Mouse (Mus musculus): ENCODE measurements around the gene Mad1l1. TPM values are rescaled to one million over a fixed set of nuclear protein-coding genes. Genes with fewer than 3 reads are reported as not detected.

Mad1l1 gene
- total RNA-seq, 1 experiment from 2014 or later, result 23.1 TPM

GRCm38 (mm10) chr5:140053626-140054025 lies 267.7 kb downstream of the Mad1l1 start:
- no peak for DNase-seq

GRCm38 (mm10) chr5:140052405-140052804 lies 268.9 kb downstream of the Mad1l1 start:
- no peak for DNase-seq

DNA sequence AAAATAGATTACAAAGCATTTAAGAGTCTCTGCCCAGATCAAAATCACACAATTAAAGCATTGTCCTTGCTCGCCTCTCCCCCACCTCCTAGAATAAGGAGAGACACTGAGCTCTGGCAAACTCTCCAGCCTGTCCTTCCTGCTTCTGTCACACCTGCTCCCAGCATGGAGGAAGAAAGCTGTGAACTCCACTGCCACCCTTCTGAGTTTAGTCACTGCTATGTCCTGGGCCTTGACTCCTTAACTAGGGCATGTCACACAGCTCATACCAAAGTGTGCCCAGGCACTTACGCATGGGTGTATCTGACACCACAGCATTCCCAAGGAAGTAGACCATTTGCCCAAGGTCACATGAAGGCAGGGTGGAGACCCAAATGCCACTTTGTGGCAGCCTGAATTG lies 275.9 kb downstream of the Mad1l1 start:
- DNase-seq, result no peak

- DNase-seq, result no peak
Measured at GRCm38 (mm10) chr5:140043002-140043401, 278.4 kb downstream of the Mad1l1 start.

DNA sequence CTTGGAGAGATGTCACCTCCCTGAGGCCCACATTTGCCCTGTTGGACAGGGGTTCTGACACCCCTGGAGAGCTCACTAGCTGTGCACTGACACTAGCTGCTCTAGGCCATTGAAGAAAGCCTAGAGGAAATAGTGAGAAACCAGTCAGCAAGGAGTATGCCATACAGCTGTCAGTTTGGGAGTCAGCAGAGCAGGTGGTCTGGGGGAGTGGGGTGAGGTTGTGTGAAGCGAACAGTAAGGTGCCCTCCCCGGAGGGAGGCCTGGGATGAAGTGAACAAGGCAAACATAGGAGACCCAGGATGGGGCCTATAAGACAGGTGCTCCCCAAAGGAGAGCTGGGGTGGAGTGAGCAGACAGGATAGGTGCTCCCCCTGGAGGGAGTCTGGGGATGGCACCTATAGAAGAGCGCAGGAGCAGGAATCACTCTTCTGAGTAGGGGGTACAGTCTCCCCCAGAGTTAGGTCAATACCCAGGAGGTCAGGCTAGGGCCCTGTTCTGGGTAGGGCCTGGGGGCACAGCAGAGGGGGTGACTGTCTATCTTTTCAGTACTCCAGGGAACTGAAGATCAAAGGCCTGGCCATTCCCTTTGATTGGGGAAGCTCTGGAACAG lies 279.2 kb downstream of the Mad1l1 start:
- no peak for DNase-seq

- no peak for DNase-seq
Measured at GRCm38 (mm10) chr5:140041055-140041454, 280.3 kb downstream of the Mad1l1 start.

DNA sequence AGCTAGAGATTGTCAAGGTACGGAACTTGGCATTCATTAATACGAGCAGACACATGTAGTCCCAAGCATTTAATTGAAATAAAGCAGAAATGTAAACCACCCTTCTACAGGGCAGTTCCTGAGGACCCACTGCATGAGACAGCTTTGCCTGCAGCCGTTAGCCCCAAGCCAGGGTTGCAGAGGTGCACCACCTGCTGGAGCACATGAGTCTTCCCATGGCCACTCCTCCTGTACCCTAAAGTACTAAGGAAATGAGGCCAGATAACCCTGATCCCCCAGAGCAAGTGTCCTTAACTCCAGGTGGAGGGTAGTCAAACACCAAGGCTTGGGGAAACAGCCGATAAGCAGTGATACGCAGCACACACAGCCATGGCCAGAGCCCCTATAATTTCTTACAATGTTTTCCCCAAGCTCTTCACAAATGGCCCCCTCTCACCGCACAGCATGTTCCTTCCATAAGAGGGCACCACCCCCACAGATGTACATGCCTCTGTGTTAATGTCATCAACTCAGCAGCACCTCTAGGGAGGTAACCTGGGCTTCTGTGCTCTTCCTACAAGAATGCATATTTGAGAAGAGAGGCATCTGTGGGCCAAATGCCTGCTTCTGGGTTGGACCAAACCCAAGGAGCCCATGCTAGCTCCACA lies 283.6 kb downstream of the Mad1l1 start:
- DNase-seq, result no peak

DNA sequence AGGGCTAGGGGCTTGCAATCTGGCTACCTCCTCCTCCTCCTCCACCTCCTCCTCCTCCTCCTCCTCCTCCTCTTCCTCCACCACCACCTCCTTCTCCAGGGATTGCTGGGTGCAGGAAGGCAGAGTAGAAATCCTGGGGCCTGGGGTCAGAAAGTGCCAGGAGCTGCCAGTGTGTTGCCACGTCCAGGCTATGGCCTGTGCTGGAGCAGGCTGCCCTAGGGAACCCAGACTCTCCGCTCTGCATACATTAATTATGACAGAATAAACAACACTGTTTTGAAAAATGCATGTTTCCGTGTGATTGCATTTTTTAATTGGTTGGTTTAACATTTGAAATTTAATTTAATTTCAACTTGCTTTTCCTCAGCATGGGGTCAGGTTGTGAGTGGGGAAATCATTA lies 285.7 kb downstream of the Mad1l1 start:
- DNase-seq, result no peak

DNA sequence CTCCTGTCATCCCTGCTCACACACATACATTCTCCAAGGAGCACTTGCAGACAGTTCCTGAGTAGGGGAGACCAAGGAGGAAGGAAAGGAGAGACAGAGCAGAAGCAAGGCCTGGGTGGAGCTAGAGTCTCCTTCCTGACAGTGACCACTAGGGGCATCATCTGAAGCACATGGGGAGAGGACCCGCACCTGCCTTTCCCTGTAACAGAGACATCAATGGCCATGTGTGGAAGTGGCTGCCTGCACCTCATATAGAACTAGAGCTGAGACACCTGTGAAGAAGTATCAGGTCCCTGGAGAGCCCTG lies 286.4 kb downstream of the Mad1l1 start:
- DNase-seq, result no peak

- DNase-seq, result no peak
Measured at GRCm38 (mm10) chr5:140034300-140035024, 286.9 kb downstream of the Mad1l1 start.

DNA sequence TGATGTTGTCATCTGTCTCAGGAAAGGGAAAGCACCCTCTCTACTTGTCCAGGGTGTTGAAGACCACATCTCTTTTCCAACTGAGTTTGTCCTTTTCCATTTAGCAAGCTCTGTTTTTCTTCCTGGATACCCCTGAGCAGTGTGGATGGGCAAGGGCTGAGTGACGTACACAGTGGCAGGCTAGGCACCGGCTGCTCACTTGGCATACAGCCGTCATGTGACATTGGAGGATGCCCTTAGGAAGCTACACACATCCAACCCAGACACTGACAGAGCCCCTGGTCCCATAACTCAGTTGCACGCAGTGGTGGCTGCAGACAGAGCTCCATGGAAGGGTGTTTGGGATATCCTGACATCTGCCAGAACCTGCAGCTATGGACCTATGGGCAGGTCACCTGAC lies 295.0 kb downstream of the Mad1l1 start:
- no peak for DNase-seq

- peak; percentile 59 for DNase-seq
Measured at GRCm38 (mm10) chr5:140025301-140025700, 296.1 kb downstream of the Mad1l1 start.

- DNase-seq, result peak; percentile 73
Measured at GRCm38 (mm10) chr5:140023941-140024500, 297.3 kb downstream of the Mad1l1 start.

DNA sequence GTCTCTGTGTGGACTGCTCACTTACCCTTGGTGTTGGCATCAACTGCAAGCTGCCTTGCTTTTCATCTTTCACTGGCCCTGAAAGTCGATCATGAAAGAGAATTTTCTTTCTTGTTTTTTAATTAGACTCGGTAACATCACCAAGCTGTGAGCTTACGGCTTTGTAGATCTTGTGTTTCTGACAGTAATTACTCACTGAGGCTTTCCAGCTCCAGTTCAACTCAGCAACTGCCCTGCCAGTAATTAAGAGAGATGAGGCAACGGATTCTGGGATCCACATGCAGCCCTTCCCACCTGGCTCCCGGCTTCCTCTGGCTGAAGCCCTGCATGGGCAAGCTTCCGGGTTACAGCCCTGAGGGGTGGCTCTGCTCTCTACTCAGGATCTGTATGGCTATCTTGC lies 298.5 kb downstream of the Mad1l1 start:
- no peak for DNase-seq

GRCm38 (mm10) chr5:140021755-140022154 lies 299.6 kb downstream of the Mad1l1 start:
- DNase-seq, result no peak

DNA sequence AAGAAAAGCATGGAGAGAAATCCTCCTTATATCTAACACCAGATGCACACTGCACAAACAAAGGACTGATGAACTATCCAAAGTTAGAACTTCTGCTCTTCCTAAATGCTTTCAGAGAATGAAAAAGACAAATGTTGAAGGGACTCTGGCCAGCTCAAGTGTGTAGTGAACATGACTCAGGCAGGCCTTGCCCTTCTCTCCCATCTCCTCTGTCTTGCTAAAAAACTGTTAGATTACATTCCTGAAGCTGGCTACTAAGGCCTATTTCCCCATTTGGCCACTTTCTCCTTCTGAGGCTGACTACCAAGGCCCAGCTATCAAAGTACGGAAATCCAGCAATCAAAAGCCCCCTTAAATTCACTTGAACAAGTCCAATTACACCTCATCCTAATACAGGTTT lies 301.7 kb downstream of the Mad1l1 start:
- no peak for DNase-seq

GRCm38 (mm10) chr5:140018780-140019179 lies 302.6 kb downstream of the Mad1l1 start:
- no peak for DNase-seq

DNA sequence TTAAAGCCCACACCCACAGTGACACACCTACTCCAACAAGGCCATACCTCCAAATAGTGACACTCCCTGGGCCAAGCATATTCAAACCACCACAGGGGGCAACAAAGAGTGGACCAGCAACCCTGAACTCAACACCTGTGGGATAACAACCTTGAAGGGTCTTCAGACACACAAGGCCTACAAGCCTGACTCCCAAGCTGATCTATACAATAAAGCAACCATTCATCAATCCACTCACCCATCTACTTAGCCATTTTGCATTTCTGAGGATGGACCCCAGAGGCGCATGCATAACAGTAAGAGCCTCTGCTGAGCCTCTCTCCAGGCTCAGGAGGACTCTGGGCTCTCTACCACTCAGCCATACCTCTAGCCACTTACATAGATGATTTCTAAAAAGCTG lies 304.5 kb downstream of the Mad1l1 start:
- no peak for DNase-seq

GRCm38 (mm10) chr5:140013652-140014051 lies 307.7 kb downstream of the Mad1l1 start:
- DNase-seq, result no peak

- no peak for DNase-seq
Measured at GRCm38 (mm10) chr5:140012286-140012967, 308.9 kb downstream of the Mad1l1 start.

GRCm38 (mm10) chr5:140010405-140010804 lies 310.9 kb downstream of the Mad1l1 start:
- DNase-seq, result no peak

- no peak for DNase-seq
Measured at GRCm38 (mm10) chr5:140009083-140009655, 312.2 kb downstream of the Mad1l1 start.

DNA sequence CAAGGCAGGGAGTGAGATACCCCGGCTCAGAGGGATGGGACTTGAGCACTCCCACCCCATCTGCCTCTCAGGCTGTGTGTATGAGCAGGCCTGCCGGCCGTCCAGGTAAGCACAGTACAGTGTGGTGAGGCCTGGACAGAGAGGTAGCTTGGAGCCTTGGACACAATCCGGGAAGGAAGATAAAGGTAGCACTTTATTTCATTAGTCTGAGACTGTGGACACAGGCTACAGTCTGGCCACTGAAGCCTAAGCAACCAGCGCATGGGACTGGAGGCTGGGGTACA lies 312.9 kb downstream of the Mad1l1 start:
- no peak for DNase-seq
